Comparison of ENCODE assay signal across 14 mouse cellular contexts in genomic region chr7:75594801-75595200, GRCm38 (mm10).
DNase-seq lines count a peak whose midpoint lies in the region; ATAC-seq and TF ChIP-seq lines count a peak whose summit lies in the region.
"Had no signal": no experiment of that assay in that cellular context is flagged by ENCODE, and none has a peak within 500 bp of the region (broad histone marks: within the 10 kb centered on the region; RNA-seq: fewer than 3 reads in every experiment).

No protein-coding gene starts in this region.

- no peak for TF ChIP-seq EP300 in stomach, postnatal 0 days (optimal IDR thresholded peaks at IDR 0.05)

- no peak overlapping the region for H3K9ac ChIP-seq in liver, embryonic 16.5 days (ENCODE audit: low read depth, low read length)
- H3K9ac ChIP-seq in stomach, postnatal 0 days (ENCODE audit: low read length) = no peak overlapping the region
- H3K9ac ChIP-seq: embryonic facial prominence, embryonic 13.5 days; neural tube, embryonic 15.5 days had no signal

- TF ChIP-seq CTCF in stomach, postnatal 0 days (IDR thresholded peaks at IDR 0.05; ENCODE audit: low read depth) = no peak

- 25% methylated on average over 5 of the region's 5 CpGs for WGBS in liver, embryonic 16.5 days (ENCODE audit: insufficient replicate concordance)
- 53% methylated on average over 5 of the region's 5 CpGs for WGBS in stomach, postnatal 0 days
- WGBS in midbrain, embryonic 10.5 days = 86% methylated on average over 5 of the region's 5 CpGs

- no peaks in the 10 kb centered on the region for H3K9me3 ChIP-seq in liver, embryonic 16.5 days (replicated peaks; ENCODE audit: control insufficient read depth, low read length)
- no peaks in the 10 kb centered on the region for H3K9me3 ChIP-seq in stomach, postnatal 0 days (ENCODE audit: control insufficient read depth, low read length)
- no peaks in the 10 kb centered on the region for H3K9me3 ChIP-seq in midbrain, embryonic 10.5 days (replicated peaks)
- H3K9me3 ChIP-seq: embryonic facial prominence, embryonic 13.5 days; neural tube, embryonic 15.5 days had no signal

- H3K27ac ChIP-seq in liver, embryonic 16.5 days (ENCODE audit: low read length) = peak overlapping the region; percentile 57; the same call in 1 of the 2 replicates
- H3K27ac ChIP-seq in stomach, postnatal 0 days (replicated peaks) = no peak overlapping the region
- H3K27ac ChIP-seq in midbrain, embryonic 10.5 days (replicated peaks) = no peak overlapping the region
- H3K27ac ChIP-seq: embryonic facial prominence, embryonic 13.5 days; heart, adult 2 months; neural tube, embryonic 15.5 days had no signal

- 0 out of 2 replicates have a peak overlapping the region, but pooled peaks have one; percentile 32 for H3K4me2 ChIP-seq in liver, embryonic 16.5 days (ENCODE audit: low read depth, low read length)
- no peak overlapping the region for H3K4me2 ChIP-seq in stomach, postnatal 0 days (replicated peaks; ENCODE audit: low read depth)
- H3K4me2 ChIP-seq: embryonic facial prominence, embryonic 13.5 days; neural tube, embryonic 15.5 days had no signal

- H3K4me1 ChIP-seq in liver, embryonic 16.5 days (ENCODE audit: control insufficient read depth, low read depth, low read length) = peaks cover 38% of the 10 kb centered on the region
- no peaks in the 10 kb centered on the region for H3K4me1 ChIP-seq in stomach, postnatal 0 days (replicated peaks; ENCODE audit: control insufficient read depth, insufficient read depth)
- H3K4me1 ChIP-seq in midbrain, embryonic 10.5 days = no peaks in the 10 kb centered on the region
- H3K4me1 ChIP-seq: neural tube, embryonic 15.5 days had no signal

- H3K36me3 ChIP-seq in liver, embryonic 16.5 days (ENCODE audit: control insufficient read depth, insufficient read depth) = no peaks in the 10 kb centered on the region; the same call in 1 of the 2 replicates
- no peaks in the 10 kb centered on the region for H3K36me3 ChIP-seq in stomach, postnatal 0 days (ENCODE audit: control insufficient read depth, insufficient read depth, low read length)
- H3K36me3 ChIP-seq in midbrain, embryonic 10.5 days = no peaks in the 10 kb centered on the region
- H3K36me3 ChIP-seq: neural tube, embryonic 15.5 days had no signal

- H3K4me3 ChIP-seq in liver, embryonic 16.5 days (ENCODE audit: low read depth, low read length) = no peak overlapping the region
- no peak overlapping the region for H3K4me3 ChIP-seq in stomach, postnatal 0 days (ENCODE audit: low read depth, low read length)
- H3K4me3 ChIP-seq in midbrain, embryonic 10.5 days = no peak overlapping the region
- H3K4me3 ChIP-seq: embryonic facial prominence, embryonic 13.5 days; heart, adult 2 months; neural tube, embryonic 15.5 days had no signal

- DNase-seq in adrenal gland, adult 2 months = peak; percentile 31
- DNase-seq in adrenal gland, adult 8-10 months = no peak
- DNase-seq in spleen, postnatal 10 days (ENCODE audit: low spot score in 2 of 2) = peak; percentile 57 to 73
- no peak for DNase-seq in spleen, postnatal 14 days (ENCODE audit: low spot score in 2 of 2)
- peak; percentile 70 for DNase-seq in stomach, postnatal 0 days (ENCODE audit: low spot score)
- no peak for DNase-seq in kidney, adult 18-20 months
- no peak for DNase-seq in midbrain, embryonic 10.5 days (ENCODE audit: low spot score)
- DNase-seq: layer of hippocampus, adult 9-11 months; thymus, postnatal 25 days had no signal

- peak; percentile 81 for ATAC-seq in liver, embryonic 16.5 days (ENCODE audit: low read depth)
- no peak for ATAC-seq in stomach, postnatal 0 days (ENCODE audit: low FRiP score, low TSS enrichment)
- ATAC-seq: inflammation-experienced regulatory T-cells, adult 6 months had no signal

- no peaks in the 10 kb centered on the region for H3K27me3 ChIP-seq in liver, embryonic 16.5 days (ENCODE audit: control insufficient read depth, insufficient read depth, low read depth, low read length)
- H3K27me3 ChIP-seq in stomach, postnatal 0 days (ENCODE audit: control insufficient read depth, insufficient read depth, low read length) = no peaks in the 10 kb centered on the region
- no peaks in the 10 kb centered on the region for H3K27me3 ChIP-seq in midbrain, embryonic 10.5 days (ENCODE audit: low read depth, poor library complexity, severe bottlenecking)
- H3K27me3 ChIP-seq: embryonic facial prominence, embryonic 13.5 days; neural tube, embryonic 15.5 days had no signal

Comparison
In these comparisons a context has a peak if more than half of its experiments do, and no peak if none do; other contexts are left out.
1. DNase-seq: peak in adrenal gland, adult 2 months (single experiment), spleen, postnatal 10 days (2 of 2) and stomach, postnatal 0 days (single experiment); none in adrenal gland, adult 8-10 months (single experiment), spleen, postnatal 14 days (0 of 2), kidney, adult 18-20 months (single experiment) and midbrain, embryonic 10.5 days (single experiment).